ENCODE assay signal across 8 mouse cellular contexts in genomic region chr2:150451180-150451919, GRCm38 (mm10). TPM values are rescaled to one million over a fixed set of nuclear protein-coding genes. Genes with fewer than 3 reads are reported as not detected.
DNase-seq lines count a peak whose midpoint lies in the region; ATAC-seq and TF ChIP-seq lines count a peak whose summit lies in the region.
"Not testable (repeated sequence)": the region's sequence is repeated elsewhere in the genome, so short reads cannot be mapped to it uniquely, and the experiment has no call there.

TSS of gene Zfp442 (minus strand) at chr2:150451486.

- H3K4me1 ChIP-seq in hindbrain, embryonic 12.5 days; lung, embryonic 16.5 days (replicated peaks; ENCODE audit: control insufficient read depth, insufficient read depth, low read length): not testable (repeated sequence)

- not testable (repeated sequence) for DNase-seq in Patski (ENCODE audit: low read depth, low spot score)
- DNase-seq in cerebellum, postnatal 14 days, result peak; percentile 69 to 78
- DNase-seq in frontal cortex, postnatal 25 days (ENCODE audit: low spot score in 2 of 2), result peak; percentile 37 to 41
- peak; percentile 48 to 68 for DNase-seq in layer of hippocampus, postnatal 10 days (ENCODE audit: low spot score in 2 of 2)
- peak; percentile 65 for DNase-seq in ovary, adult 18-20 months (ENCODE audit: low spot score)
- peak; percentile 9 for DNase-seq in thymus, postnatal 0 days (ENCODE audit: low spot score)

- not testable (repeated sequence) for H3K36me3 ChIP-seq in hindbrain, embryonic 12.5 days; lung, embryonic 16.5 days (ENCODE audit: control insufficient read depth, insufficient read depth, low read length)

- not testable (repeated sequence) for TF ChIP-seq CTCF in Patski (IDR thresholded peaks at IDR 0.05)

- H3K4me3 ChIP-seq in hindbrain, embryonic 12.5 days, result peak within 1 kb of the TSS; percentile 47
- H3K4me3 ChIP-seq in lung, embryonic 16.5 days (ENCODE audit: low read length), result peak within 1 kb of the TSS; percentile 55

- WGBS in hindbrain, embryonic 12.5 days, result under 1% methylated on average over 18 of the region's 18 CpGs
- under 1% methylated on average over 18 of the region's 18 CpGs for WGBS in lung, embryonic 16.5 days

- in situ Hi-C loops in Patski (cut with MboI; ENCODE audit: low pct_unique_long_range_greater_than_20kb), result not testable (repeated sequence)

- not testable (repeated sequence) for H3K27me3 ChIP-seq in Patski; hindbrain, embryonic 12.5 days; lung, embryonic 16.5 days (ENCODE audit: control insufficient read depth, insufficient read depth, low read depth, low read length)

- peak within 1 kb of the TSS; percentile 62 for H3K9ac ChIP-seq in hindbrain, embryonic 12.5 days
- H3K9ac ChIP-seq in lung, embryonic 16.5 days (ENCODE audit: low read length), result peak within 1 kb of the TSS; percentile 66

- peak within 1 kb of the TSS; percentile 59 for H3K4me2 ChIP-seq in hindbrain, embryonic 12.5 days (replicated peaks)
- peak within 1 kb of the TSS; percentile 59 for H3K4me2 ChIP-seq in lung, embryonic 16.5 days (ENCODE audit: low read depth, low read length)

- CTCF ChIA-PET in Patski (lab: Charles Lee), result not testable (repeated sequence)

- POLR2A ChIA-PET in Patski (lab: Charles Lee), result not testable (repeated sequence)

- H3K27ac ChIP-seq in hindbrain, embryonic 12.5 days, result peak within 1 kb of the TSS; percentile 55; the same call in 1 of the 2 replicates
- H3K27ac ChIP-seq in lung, embryonic 16.5 days (ENCODE audit: low read length), result peak within 1 kb of the TSS; percentile 39; the same call in 1 of the 2 replicates

- ATAC-seq in Patski, result peak; percentile 97
- peak; percentile 100 for ATAC-seq in hindbrain, embryonic 12.5 days (ENCODE audit: low FRiP score)
- peak; percentile 100 for ATAC-seq in lung, embryonic 16.5 days (ENCODE audit: low read depth)

- not testable (repeated sequence) for H3K9me3 ChIP-seq in hindbrain, embryonic 12.5 days (replicated peaks); lung, embryonic 16.5 days (ENCODE audit: control insufficient read depth, low read length)

RNA-seq across cellular contexts. Expression of gene Zfp442, which starts in this region (rescaled TPM):
- polyA plus RNA-seq in Patski (2021), result 2.1 TPM
- polyA plus RNA-seq in hindbrain, embryonic 12.5 days (2016; fragmentation: Nextera tagmentation; extraction: Ambion mirVana), result 7.8 and 8.6 TPM in 2 replicates
- total RNA-seq in layer of hippocampus, postnatal 10 days (2021), result 1 to 10 TPM; 7.6 to 8.6 TPM
- 7.1 and 7.7 TPM in 2 replicates for polyA plus RNA-seq in lung, embryonic 16.5 days (2015; fragmentation: Nextera tagmentation; extraction: Ambion mirVana)
- polyA plus RNA-seq in thymus, postnatal 0 days (2015; fragmentation: Nextera tagmentation; extraction: Ambion mirVana), result 1.6 and 2.2 TPM in 2 replicates
